Mouse (Mus musculus) heart, embryonic 15.5 days (tissue): ENCODE results near the gene Rhbdl3. TPM values are rescaled to one million over a fixed set of nuclear protein-coding genes. Genes with fewer than 3 reads are reported as not detected.

Experiments
- ATAC-seq: fragments of 200-750 bp; cut with Nextera tagmentation; replicated peaks from 2 replicates; pipeline ENCODE4 v1.8.0; 2017; ENCODE audit warnings: low read depth, moderate TSS enrichment; ENCODE audit not compliant: insufficient number of reproducible peaks, insufficient read depth, low FRiP score
- H3K27ac ChIP-seq: fragments of 300-500 bp; sonication (generic); 2 replicates; pipeline ENCODE4 v1.5.1; 2015; ENCODE audit warnings: mild to moderate bottlenecking, inconsistent platforms
- H3K27me3 ChIP-seq: fragments of 300-500 bp; sonication (generic); 2 replicates; pipeline ENCODE4 v1.6.1; 2015; ENCODE audit warnings: inconsistent platforms
- H3K36me3 ChIP-seq: fragments of 300-500 bp; sonication (generic); 2 replicates; pipeline ENCODE4 v1.6.1; 2015; ENCODE audit warnings: mild to moderate bottlenecking, inconsistent platforms
- H3K4me1 ChIP-seq: fragments of 300-500 bp; sonication (generic); replicated peaks from 2 replicates; pipeline ENCODE4 v1.6.1; 2015; ENCODE audit warnings: inconsistent platforms
- H3K4me2 ChIP-seq: fragments of 300-500 bp; sonication (generic); 2 replicates; pipeline ENCODE4 v1.6.1; 2015; ENCODE audit warnings: inconsistent platforms, mild to moderate bottlenecking, moderate library complexity
- H3K4me3 ChIP-seq: fragments of 300-500 bp; sonication (generic); 2 replicates; pipeline ENCODE4 v1.5.1; 2015; ENCODE audit warnings: mild to moderate bottlenecking, inconsistent platforms
- H3K9ac ChIP-seq: fragments of 300-500 bp; sonication (generic); 2 replicates; pipeline ENCODE4 v1.6.1; 2015; ENCODE audit warnings: mild to moderate bottlenecking, inconsistent platforms
- H3K9me3 ChIP-seq: fragments of 300-500 bp; sonication (generic); replicated peaks from 2 replicates; pipeline ENCODE4 v1.6.1; 2016; ENCODE audit warnings: inconsistent platforms
- WGBS: fragments of 180-500 bp; shearing (Covaris S2); methylation state at CpG from one replicate; pipeline ENCODE4 v1.1.7; 2015; ENCODE audit warnings: mixed read lengths; 5-methylcytosine and 5-hydroxymethylcytosine counted together
- polyA plus RNA-seq: library from polyadenylated mRNA; unstranded; fragments of >200 nt; fragmentation: Nextera tagmentation; extraction: Ambion mirVana; gene quantifications from 2 replicates; pipeline ENCODE4 v1.2.1, GENCODE M21; 2015

Rhbdl3 gene
- polyA plus RNA-seq, 1 experiment from 2014 or later, result 1.7 TPM

DNA sequence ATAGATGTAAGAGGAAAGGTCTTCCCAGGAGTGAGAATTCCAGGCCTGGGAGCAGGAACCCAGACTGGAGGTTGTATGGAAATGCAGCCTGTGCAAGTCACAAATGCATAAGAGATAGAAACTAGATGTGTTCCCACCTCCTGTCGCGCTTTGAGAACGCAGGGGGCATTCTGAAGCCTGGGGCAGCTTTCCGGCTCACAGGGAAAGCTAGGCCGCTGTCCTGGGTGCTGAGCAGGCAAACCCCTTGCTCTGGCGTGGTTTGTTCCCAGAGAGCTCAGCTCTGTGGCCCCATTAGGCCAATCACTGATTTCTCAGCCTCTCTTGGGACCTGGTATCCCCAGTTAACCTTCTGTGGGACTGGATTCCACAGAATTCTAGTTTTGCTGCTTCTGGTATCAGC, 11.9 kb downstream of the Rhbdl3 start:
- Histone ChIP-seq H3K27me3 (peaks cover 17% of the 10 kb centered on the region; the same call in 1 of the 2 replicates), H3K9me3 (no peaks in the 10 kb centered on the region), H3K27ac (no peak overlapping the region), H3K4me3 (no peak overlapping the region), H3K4me1 (no peaks in the 10 kb centered on the region), H3K4me2 (no peak overlapping the region), H3K9ac (no peak overlapping the region), H3K36me3 (no peaks in the 10 kb centered on the region)
- WGBS, result 1% methylated on average over 6 of the region's 6 CpGs
- ATAC-seq, result no peak

DNA sequence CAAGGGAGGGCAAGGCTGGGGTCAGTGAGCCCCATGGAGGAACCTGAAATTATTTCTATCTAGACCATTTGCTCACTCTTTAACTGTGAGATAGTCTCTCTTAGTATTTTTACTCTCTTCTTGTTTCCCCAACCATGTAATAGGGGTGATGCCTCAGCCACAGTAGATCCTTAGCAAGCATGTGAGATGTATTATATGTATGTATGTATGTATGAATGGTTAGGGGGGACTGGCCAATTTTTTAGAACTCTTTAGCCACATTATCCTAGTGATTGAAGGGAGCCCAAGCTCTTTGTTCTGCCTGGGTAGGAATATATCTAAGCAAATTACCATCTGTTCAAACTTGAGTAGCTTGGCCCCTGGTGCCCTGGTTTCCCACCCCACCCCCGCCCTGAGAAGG, 12.8 kb downstream of the Rhbdl3 start:
- 77% methylated on average over 1 of the region's 1 CpGs for WGBS
- Histone ChIP-seq H3K4me2 (no peak overlapping the region), H3K4me1 (no peaks in the 10 kb centered on the region), H3K9me3 (no peaks in the 10 kb centered on the region), H3K4me3 (no peak overlapping the region), H3K9ac (no peak overlapping the region), H3K27ac (no peak overlapping the region), H3K27me3 (peaks cover 17% of the 10 kb centered on the region; the same call in 1 of the 2 replicates), H3K36me3 (no peaks in the 10 kb centered on the region)
- no peak for ATAC-seq

DNA sequence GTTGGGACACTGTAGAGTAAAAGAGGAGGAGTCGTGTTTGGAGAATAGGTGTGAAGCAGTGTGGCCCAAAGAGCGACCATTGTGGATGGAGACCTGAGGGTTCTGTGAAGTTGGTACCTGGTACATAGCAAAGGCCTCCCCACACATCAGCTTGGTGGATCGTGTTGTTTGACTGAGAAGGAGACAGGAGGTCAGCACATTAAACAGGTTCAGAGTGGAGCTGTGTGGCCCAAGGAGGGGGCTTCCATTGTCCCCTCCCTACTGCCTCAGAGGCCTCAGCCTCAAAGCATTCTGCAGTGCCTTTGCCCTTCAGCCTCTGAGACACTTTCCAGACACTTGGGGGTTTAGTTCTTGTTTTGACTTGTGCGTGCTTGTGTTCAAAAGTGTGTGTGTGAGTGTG, 13.2 kb downstream of the Rhbdl3 start:
- no peak overlapping the region for H3K27ac ChIP-seq
- WGBS, result 82% methylated on average over 4 of the region's 4 CpGs
- no peak overlapping the region for H3K4me2 ChIP-seq
- no peak overlapping the region for H3K4me3 ChIP-seq
- no peaks in the 10 kb centered on the region for H3K9me3 ChIP-seq
- H3K27me3 ChIP-seq, result peaks cover 17% of the 10 kb centered on the region; the same call in 1 of the 2 replicates
- H3K36me3 ChIP-seq, result no peaks in the 10 kb centered on the region
- H3K4me1 ChIP-seq, result no peaks in the 10 kb centered on the region
- no peak overlapping the region for H3K9ac ChIP-seq
- no peak for ATAC-seq

DNA sequence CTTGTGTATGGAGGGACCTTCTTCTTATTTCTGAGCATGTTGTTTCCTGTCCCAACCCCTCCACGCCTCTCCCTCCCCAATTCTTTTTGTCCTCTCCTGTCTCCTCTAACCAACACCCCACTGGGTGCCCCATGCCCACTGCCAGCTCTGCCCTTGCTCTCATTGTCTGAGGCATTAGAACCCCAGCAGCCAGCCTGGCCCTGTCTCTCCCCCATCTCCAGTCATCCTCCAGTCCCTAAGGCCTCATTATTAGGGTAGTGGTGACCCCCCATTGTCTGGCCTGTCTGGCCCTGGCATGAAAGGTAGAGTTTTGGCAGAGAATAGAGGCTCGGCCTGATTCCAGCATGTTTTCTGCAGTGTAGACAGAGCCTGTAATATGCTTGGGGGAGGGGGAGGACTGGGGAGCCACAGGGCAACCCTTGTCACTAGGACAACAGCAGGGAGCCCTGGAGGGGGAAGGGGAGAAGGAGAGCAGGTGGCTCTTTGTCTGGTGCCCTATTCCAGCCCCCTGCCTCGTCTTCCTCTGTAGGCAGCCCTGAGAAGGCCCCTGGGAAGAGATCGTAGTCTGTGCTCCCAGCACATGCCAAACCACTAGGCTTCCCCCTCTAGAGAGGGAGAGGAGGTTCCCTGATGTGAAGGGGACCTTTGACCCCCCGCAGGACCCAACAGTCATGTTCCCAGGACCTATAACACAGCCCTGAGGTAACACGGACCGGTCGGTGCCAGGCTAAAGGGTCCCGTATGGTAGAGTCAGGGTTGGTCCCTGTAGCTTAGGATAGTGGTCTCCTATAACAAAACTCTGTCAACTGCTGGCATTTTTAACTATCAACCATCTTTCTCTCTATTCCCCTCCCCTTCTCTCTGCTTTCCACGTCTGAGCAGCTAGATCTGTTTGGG, 15.3 kb downstream of the Rhbdl3 start:
- Histone ChIP-seq H3K4me2 (no peak overlapping the region), H3K9me3 (no peaks in the 10 kb centered on the region), H3K4me1 (no peaks in the 10 kb centered on the region), H3K36me3 (no peaks in the 10 kb centered on the region), H3K27ac (no peak overlapping the region), H3K9ac (no peak overlapping the region), H3K4me3 (no peak overlapping the region), H3K27me3 (peaks cover 9% of the 10 kb centered on the region; the same call in 1 of the 2 replicates)
- WGBS, result 59% methylated on average over 10 of the region's 10 CpGs
- ATAC-seq, result no peak; the same call in 1 of the 2 replicates

DNA sequence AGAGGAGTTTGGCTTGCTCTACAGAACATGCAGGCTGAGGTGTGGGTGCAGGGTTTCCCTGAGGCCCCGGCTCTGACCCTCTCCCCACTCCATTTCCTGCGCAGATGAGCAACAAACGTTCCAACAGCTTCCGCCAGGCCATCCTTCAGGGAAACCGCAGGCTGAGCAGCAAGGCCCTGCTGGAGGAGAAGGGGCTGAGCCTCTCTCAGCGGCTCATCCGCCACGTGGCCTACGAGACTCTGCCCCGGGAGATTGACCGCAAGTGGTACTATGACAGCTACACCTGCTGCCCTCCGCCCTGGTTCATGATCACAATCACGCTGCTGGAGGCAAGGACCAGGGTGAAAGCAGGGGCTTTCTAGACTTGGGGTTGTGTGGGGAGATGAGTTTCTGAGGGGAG, 22.5 kb downstream of the Rhbdl3 start:
- ATAC-seq, result no peak
- 50% methylated on average over 13 of the region's 13 CpGs for WGBS
- no peak overlapping the region for H3K27ac ChIP-seq
- no peaks in the 10 kb centered on the region for H3K36me3 ChIP-seq
- no peaks in the 10 kb centered on the region for H3K9me3 ChIP-seq
- no peak overlapping the region for H3K9ac ChIP-seq
- H3K4me3 ChIP-seq, result no peak overlapping the region
- no peak overlapping the region for H3K4me2 ChIP-seq
- no peaks in the 10 kb centered on the region for H3K4me1 ChIP-seq
- no peaks in the 10 kb centered on the region for H3K27me3 ChIP-seq

DNA sequence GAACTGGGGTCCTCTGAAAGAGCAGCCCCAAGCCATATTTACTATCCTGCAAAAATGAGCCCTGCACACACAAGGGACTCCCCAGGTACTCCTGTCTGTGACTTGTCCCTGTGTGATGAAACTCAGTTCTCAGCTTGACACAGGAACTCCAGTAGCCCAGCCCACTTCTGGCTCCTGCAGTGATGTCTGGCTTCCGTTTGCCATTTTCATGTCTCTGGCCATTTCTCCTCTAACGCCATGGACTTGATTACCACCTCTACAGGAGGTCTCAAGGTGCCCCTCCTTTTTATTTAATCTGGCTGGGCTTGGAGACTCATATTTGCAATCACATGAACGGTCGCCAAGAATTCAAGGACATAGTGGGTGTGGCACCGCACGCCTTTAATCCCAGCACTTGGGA, 23.9 kb downstream of the Rhbdl3 start:
- 79% methylated on average over 6 of the region's 6 CpGs for whole genome bisulfite sequencing
- no peak for ATAC-seq
- Histone ChIP-seq H3K27ac (no peak overlapping the region), H3K9ac (no peak overlapping the region), H3K27me3 (no peaks in the 10 kb centered on the region), H3K4me2 (no peak overlapping the region), H3K4me1 (no peaks in the 10 kb centered on the region), H3K36me3 (no peaks in the 10 kb centered on the region), H3K9me3 (no peaks in the 10 kb centered on the region), H3K4me3 (no peak overlapping the region)

DNA sequence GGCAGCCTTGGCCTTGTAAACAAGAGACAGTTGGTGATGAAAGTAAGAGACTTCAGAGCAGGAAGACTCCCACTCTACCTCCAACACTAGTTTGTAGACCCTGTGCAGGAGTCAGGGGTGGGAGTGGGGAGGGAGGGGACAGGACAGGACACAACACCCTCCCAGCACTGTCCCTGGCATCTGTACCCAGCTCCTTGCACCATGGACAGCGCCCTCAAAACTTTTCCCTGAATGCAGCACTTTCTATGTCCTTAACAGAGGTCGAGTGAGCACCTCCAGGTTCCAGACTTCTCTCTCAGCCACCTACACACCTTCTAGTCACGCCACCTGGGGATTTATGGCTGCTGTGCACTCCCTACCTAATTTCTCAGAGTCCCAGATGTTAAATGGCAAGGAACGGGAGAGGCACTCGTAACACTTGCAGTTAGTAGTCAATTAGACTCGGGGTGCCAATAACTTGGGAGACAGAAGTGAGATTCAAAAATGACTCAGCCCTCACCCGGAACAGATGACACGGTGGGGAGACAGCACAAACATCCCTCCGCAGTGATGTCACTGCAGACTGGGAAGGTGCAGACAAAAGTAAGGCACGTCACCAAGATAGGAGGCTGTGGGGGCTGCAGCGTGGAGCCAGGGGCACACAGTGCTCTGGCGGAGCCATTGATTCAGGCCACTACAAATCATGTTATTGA, 32.1 kb downstream of the Rhbdl3 start:
- Histone ChIP-seq H3K9me3 (no peaks in the 10 kb centered on the region), H3K9ac (no peak overlapping the region), H3K36me3 (no peaks in the 10 kb centered on the region), H3K27me3 (peaks cover 4% of the 10 kb centered on the region; the same call in 1 of the 2 replicates), H3K4me2 (no peak overlapping the region), H3K4me3 (no peak overlapping the region), H3K27ac (no peak overlapping the region), H3K4me1 (peaks cover 13% of the 10 kb centered on the region; the same call in 1 of the 2 replicates)
- no peak for ATAC-seq
- WGBS, result 64% methylated on average over 12 of the region's 12 CpGs

DNA sequence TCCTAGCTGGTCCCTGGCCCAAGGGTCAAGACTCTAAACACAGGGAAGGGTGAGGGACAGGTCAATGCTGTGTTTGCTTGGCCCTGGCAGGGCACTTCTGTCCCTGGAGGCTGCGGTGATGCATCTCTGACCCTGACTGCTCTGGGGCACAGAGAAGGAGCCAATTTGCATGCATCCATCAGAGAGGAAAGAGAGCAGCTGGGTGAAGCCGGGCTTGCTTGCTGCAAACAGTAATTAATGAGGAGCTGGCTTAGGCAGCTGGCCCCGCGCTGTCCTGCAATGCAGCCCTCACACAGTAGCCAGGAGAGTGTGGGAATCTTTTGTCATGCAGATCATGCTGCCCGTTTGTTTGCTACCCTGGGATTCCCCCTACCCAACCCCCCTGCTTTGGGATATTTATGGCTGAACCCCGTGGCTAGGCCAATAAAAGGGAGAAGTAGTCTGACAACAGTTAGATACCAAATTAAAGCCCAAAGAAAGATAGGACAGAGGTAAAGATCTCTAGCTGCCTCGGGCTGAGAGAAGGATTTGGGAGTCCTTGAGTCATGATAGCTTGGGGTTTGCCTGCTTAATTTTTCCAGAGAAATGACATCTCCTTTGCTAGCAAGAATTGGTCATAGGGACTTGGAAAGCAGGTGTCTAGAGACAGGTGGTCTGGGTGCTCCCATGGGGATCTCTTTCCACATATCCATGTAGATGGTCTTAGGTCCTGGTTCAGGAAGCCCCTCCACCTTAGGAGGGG, 35.1 kb downstream of the Rhbdl3 start:
- Histone ChIP-seq H3K36me3 (no peaks in the 10 kb centered on the region), H3K9me3 (no peaks in the 10 kb centered on the region), H3K4me2 (no peak overlapping the region), H3K9ac (no peak overlapping the region), H3K4me1 (peaks cover 13% of the 10 kb centered on the region; the same call in 1 of the 2 replicates), H3K27me3 (peaks cover 4% of the 10 kb centered on the region; the same call in 1 of the 2 replicates), H3K27ac (no peak overlapping the region), H3K4me3 (no peak overlapping the region)
- no peak for ATAC-seq
- 5% methylated on average over 7 of the region's 7 CpGs for WGBS

DNA sequence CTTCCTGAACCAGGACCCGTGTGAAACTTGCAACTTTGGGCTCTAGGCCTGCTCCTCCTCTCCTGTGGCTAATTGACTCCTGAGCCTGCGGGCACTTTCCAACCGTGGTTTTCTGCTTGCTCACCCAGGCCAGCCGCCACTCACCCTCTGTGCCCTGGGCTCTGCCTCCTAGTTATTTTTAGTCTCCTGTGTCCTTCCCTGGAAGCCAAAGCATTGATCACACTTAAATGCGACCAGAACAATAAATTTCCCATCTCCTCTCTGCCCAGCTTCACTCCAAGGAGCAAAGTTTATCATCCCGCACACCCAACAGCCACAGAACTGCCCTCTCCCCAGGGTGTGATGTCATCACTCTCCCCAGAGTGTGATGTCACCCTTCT, 35.6 kb downstream of the Rhbdl3 start:
- H3K27ac ChIP-seq, result no peak overlapping the region
- no peaks in the 10 kb centered on the region for H3K36me3 ChIP-seq
- no peak for ATAC-seq
- WGBS, result 18% methylated on average over 6 of the region's 6 CpGs
- no peak overlapping the region for H3K4me3 ChIP-seq
- peaks cover 13% of the 10 kb centered on the region; the same call in 1 of the 2 replicates for H3K4me1 ChIP-seq
- H3K4me2 ChIP-seq, result no peak overlapping the region
- no peak overlapping the region for H3K9ac ChIP-seq
- peaks cover 4% of the 10 kb centered on the region; the same call in 1 of the 2 replicates for H3K27me3 ChIP-seq
- no peaks in the 10 kb centered on the region for H3K9me3 ChIP-seq

DNA sequence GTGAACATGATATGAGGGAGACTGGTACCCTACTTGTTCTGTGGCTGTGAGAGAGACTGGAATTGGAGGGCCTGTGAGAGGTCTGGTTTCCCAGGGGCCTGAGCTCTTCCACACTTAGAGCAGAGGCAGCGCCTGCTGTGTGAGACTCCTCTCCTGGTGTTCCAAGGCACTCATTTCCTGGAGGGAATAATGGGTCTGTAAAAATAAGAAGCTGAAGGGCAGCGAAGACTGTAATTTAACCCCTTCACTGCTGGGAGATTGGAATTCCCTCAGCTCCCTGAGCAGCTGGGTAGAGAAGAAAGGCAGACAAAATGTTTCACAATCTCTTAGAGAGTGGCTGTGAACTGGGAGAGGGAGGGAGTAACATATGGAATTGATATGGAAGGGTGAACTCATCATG, 41.8 kb downstream of the Rhbdl3 start:
- WGBS, result 22% methylated on average over 2 of the region's 2 CpGs
- Histone ChIP-seq H3K4me3 (no peak overlapping the region), H3K27me3 (no peaks in the 10 kb centered on the region), H3K27ac (no peak overlapping the region), H3K36me3 (no peaks in the 10 kb centered on the region), H3K9ac (no peak overlapping the region), H3K9me3 (no peaks in the 10 kb centered on the region), H3K4me1 (no peaks in the 10 kb centered on the region), H3K4me2 (no peak overlapping the region)
- ATAC-seq, result no peak

DNA sequence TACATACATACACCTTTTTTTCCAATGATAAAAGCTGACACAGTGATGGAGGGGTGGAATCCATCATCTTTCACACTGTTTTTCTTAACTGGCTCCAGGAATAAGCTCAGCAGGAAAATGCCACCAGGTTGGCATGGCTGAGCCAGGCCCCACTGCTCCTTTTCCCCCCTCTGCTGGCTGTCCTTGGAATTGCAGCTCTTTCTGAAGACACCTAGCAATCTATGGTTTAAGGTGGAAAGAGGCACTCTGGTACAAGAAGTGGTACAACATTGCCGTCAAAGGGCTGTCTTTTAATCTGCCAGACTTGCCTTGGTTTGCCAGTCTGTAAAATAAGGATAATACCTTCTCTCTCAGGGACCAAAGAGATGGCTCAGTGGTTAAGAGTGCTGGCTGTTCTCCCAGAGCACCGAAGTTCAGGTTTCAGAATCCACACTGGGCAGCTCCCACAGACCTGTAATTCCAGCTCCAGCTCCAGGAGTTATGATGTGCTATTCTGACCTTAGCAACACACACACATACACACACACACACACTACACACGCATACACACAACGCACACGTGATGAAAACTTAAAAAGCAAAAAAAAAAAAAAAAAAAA, 51.2 kb downstream of the Rhbdl3 start:
- Histone ChIP-seq H3K9me3 (no peaks in the 10 kb centered on the region), H3K9ac (no peak overlapping the region), H3K4me1 (no peaks in the 10 kb centered on the region), H3K36me3 (no peaks in the 10 kb centered on the region), H3K4me3 (no peak overlapping the region), H3K27me3 (no peaks in the 10 kb centered on the region), H3K27ac (no peak overlapping the region), H3K4me2 (no peak overlapping the region)
- no peak for ATAC-seq
- 67% methylated on average over 5 of the region's 5 CpGs for WGBS
